Mouse (Mus musculus) hindbrain, postnatal 0 days (tissue): ENCODE results near the gene Amacr. TPM values are rescaled to one million over a fixed set of nuclear protein-coding genes. Genes with fewer than 3 reads are reported as not detected.
"Not testable (repeated sequence)": the region's sequence is repeated elsewhere in the genome, so short reads cannot be mapped to it uniquely, and the experiment has no call there.

Experiments used
- ATAC-seq: fragments of 200-750 bp; cut with Nextera tagmentation; 2 replicates; pipeline ENCODE4 v1.8.0; 2017; ENCODE audit warnings: mild to moderate bottlenecking, moderate TSS enrichment, moderate library complexity
- DNase-seq: peaks from one replicate; pipeline ENCODE4 v3.0.0-alpha.2; 2015; ENCODE audit warnings: low spot score
- H3K27ac ChIP-seq: fragments of 300-500 bp; sonication (generic); 2 replicates; pipeline ENCODE4 v1.5.1; 2014; ENCODE audit warnings: mild to moderate bottlenecking
- H3K27me3 ChIP-seq: fragments of 300-500 bp; sonication (generic); 2 replicates; pipeline ENCODE4 v1.6.1; 2014; ENCODE audit warnings: low read length, mixed read lengths; ENCODE audit not compliant: insufficient read depth
- H3K36me3 ChIP-seq: fragments of 300-500 bp; sonication (generic); 2 replicates; pipeline ENCODE4 v1.6.1; 2014; ENCODE audit warnings: low read length, mixed read lengths; ENCODE audit not compliant: insufficient read depth
- H3K4me1 ChIP-seq: fragments of 300-500 bp; sonication (generic); 2 replicates; pipeline ENCODE4 v1.6.1; 2014; ENCODE audit warnings: antibody characterized with exemption, low read length, mixed read lengths; ENCODE audit not compliant: insufficient read depth
- H3K4me2 ChIP-seq: fragments of 300-500 bp; sonication (generic); 2 replicates; pipeline ENCODE4 v1.6.1; 2014; ENCODE audit warnings: low read depth, mild to moderate bottlenecking, low read length, moderate library complexity, mixed read lengths
- H3K4me3 ChIP-seq: fragments of 300-500 bp; sonication (generic); 2 replicates; pipeline ENCODE4 v1.5.1; 2014; ENCODE audit warnings: low read length
- H3K9ac ChIP-seq: fragments of 300-500 bp; sonication (generic); replicated peaks from 2 replicates; pipeline ENCODE4 v1.6.1; 2014; ENCODE audit warnings: mild to moderate bottlenecking, low read length, moderate library complexity, mixed read lengths
- H3K9me3 ChIP-seq: fragments of 300-500 bp; sonication (generic); 2 replicates; pipeline ENCODE4 v1.6.1; 2016; ENCODE audit warnings: low read length, mixed read lengths
- CTCF ChIP-seq: IDR thresholded peaks from 2 replicates; pipeline ENCODE4 v1.5.1; 2016; ENCODE audit warnings: antibody characterized with exemption, control low read depth, low read depth
- WGBS: fragments of 180-500 bp; shearing (Covaris S2); extraction: QIAGEN DNeasy Blood & Tissue Kit; methylation state at CpG from one replicate; pipeline ENCODE4 v1.1.7; 2014; 5-methylcytosine and 5-hydroxymethylcytosine counted together
- polyA plus RNA-seq: library from polyadenylated mRNA; unstranded; fragments of >200 nt; fragmentation: Nextera tagmentation; extraction: Ambion mirVana; gene quantifications from 2 replicates; pipeline ENCODE4 v1.2.1, GENCODE M21; 2015
- total RNA-seq: library from RNA; depleted of rRNA; stranded (reverse); fragments of >200 nt; gene quantifications from 2 replicates; pipeline ENCODE4 v1.2.3, GENCODE M21; 2014

Amacr gene
- total and polyA plus RNA-seq, 2 experiments from 2014 or later = 8.5 to 11.3 TPM

DNA sequence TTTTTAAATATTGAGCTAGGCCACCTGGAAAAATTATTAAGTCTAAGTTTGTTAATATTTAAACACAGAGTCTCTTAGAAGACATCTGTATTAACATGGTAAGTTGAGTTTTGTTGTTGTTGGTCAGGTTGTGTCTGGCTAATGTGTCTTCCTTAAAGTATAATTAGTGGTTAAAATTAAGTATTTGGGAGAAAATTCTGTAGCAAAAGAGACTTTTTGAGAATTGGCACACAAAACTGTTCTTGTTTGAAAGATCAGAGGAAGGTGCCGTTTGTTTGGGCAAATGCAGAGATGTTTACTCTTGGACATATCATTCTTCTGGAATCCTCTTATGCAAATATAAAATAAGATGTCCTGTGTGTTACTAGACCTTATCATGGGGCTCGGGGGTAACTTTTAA lies 19.0 kb upstream of the Amacr start:
- H3K27ac ChIP-seq = no peak overlapping the region
- DNase-seq (no peak), ATAC-seq (no peak)
- H3K4me2 ChIP-seq = no peak overlapping the region
- no peaks in the 10 kb centered on the region for H3K27me3 ChIP-seq
- TF ChIP-seq CTCF = no peak
- 88% methylated on average over 2 of the region's 2 CpGs for WGBS
- no peaks in the 10 kb centered on the region for H3K9me3 ChIP-seq
- no peaks in the 10 kb centered on the region for H3K4me1 ChIP-seq
- H3K4me3 ChIP-seq = no peak overlapping the region
- no peak overlapping the region for H3K9ac ChIP-seq
- no peaks in the 10 kb centered on the region for H3K36me3 ChIP-seq

- WGBS = 76% methylated on average over 3 of the region's 3 CpGs
- no peak for ATAC-seq
- no peak overlapping the region for H3K27ac ChIP-seq
- no peaks in the 10 kb centered on the region for H3K36me3 ChIP-seq
- no peaks in the 10 kb centered on the region for H3K9me3 ChIP-seq
- TF ChIP-seq CTCF = no peak
- no peaks in the 10 kb centered on the region for H3K27me3 ChIP-seq
- DNase-seq = no peak
- no peaks in the 10 kb centered on the region for H3K4me1 ChIP-seq
- no peak overlapping the region for H3K4me2 ChIP-seq
- no peak overlapping the region for H3K9ac ChIP-seq
- H3K4me3 ChIP-seq = no peak overlapping the region
Measured at GRCm38 (mm10) chr15:10969439-10969838, 12.1 kb upstream of the Amacr start.

GRCm38 (mm10) chr15:10970777-10971176 lies 10.8 kb upstream of the Amacr start:
- no peaks in the 10 kb centered on the region for H3K9me3 ChIP-seq
- H3K4me3 ChIP-seq = no peak overlapping the region
- ATAC-seq (no peak), DNase-seq (no peak)
- no peaks in the 10 kb centered on the region for H3K36me3 ChIP-seq
- no peak for TF ChIP-seq CTCF
- H3K4me1 ChIP-seq = no peaks in the 10 kb centered on the region
- H3K4me2 ChIP-seq = no peak overlapping the region
- no peak overlapping the region for H3K27ac ChIP-seq
- 92% methylated on average over 5 of the region's 5 CpGs for WGBS
- no peak overlapping the region for H3K9ac ChIP-seq
- no peaks in the 10 kb centered on the region for H3K27me3 ChIP-seq

GRCm38 (mm10) chr15:10977151-10977550 lies 4.4 kb upstream of the Amacr start:
- Histone ChIP-seq H3K4me2 (no peak overlapping the region), H3K9ac (no peak overlapping the region), H3K4me3 (no peak overlapping the region), H3K27ac (no peak overlapping the region), H3K27me3 (no peaks in the 10 kb centered on the region), H3K9me3 (no peaks in the 10 kb centered on the region), H3K4me1 (no peaks in the 10 kb centered on the region), H3K36me3 (no peaks in the 10 kb centered on the region)
- TF ChIP-seq CTCF = no peak
- ATAC-seq (no peak), DNase-seq (no peak)

DNA sequence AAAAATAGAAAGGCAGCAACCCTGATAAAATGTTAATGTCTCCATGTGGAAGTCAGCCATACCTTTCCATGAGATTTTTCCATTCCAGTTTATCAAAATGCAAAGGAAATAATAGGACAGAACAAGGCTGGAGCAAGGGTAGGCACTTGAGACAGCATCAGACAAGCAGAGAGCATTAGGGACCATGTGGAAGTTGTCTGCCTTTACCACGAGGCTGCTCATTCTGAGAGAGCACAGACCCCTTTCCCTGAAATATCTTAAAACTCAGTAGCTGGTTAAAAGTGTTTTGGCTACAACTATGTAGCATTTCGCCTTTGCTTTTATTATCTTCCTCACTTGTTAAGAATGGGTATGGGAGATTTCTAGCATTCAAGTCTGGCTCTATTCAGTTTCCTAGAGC lies 844 bp upstream of the Amacr start:
- no peak for TF ChIP-seq CTCF
- Histone ChIP-seq H3K4me2 (peak overlapping the region; percentile 61), H3K27ac (no peak overlapping the region), H3K9me3 (no peaks in the 10 kb centered on the region), H3K27me3 (no peaks in the 10 kb centered on the region), H3K4me3 (no peak overlapping the region; the same call in 1 of the 2 replicates), H3K9ac (no peak overlapping the region), H3K36me3 (no peaks in the 10 kb centered on the region), H3K4me1 (no peaks in the 10 kb centered on the region)
- no peak for ATAC-seq
- 61% methylated on average over 2 of the region's 2 CpGs for WGBS
- DNase-seq = no peak

DNA sequence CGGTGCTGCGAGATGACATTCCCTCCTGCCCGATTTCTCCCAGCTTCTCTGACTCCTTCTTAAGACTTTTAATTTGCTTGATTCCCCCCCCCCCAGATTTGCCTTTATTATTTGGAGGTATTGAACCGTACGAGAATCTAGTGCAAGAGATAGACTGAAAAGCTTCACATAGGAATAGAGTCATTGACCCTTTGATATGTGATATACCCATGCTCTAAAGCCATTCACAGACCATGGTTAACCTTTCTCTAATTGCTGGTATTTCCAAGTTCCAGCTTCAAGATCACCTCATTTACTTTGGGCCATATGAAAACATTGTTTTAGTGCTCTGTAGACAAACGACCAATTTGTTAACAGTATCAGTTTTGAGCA lies 494 bp downstream of the Amacr start:
- H3K36me3 ChIP-seq = no peaks in the 10 kb centered on the region
- DNase-seq (no peak), ATAC-seq (peak; percentile 31; the same call in 1 of the 2 replicates)
- peak overlapping the region; percentile 92 for H3K27ac ChIP-seq
- H3K9me3 ChIP-seq = no peaks in the 10 kb centered on the region
- peak overlapping the region; percentile 61 for H3K4me2 ChIP-seq
- 7% methylated on average over 6 of the region's 6 CpGs for WGBS
- H3K4me3 ChIP-seq = peak overlapping the region; percentile 68
- H3K27me3 ChIP-seq = no peaks in the 10 kb centered on the region
- peak overlapping the region; percentile 64 for H3K9ac ChIP-seq
- H3K4me1 ChIP-seq = no peaks in the 10 kb centered on the region
- no peak for TF ChIP-seq CTCF

GRCm38 (mm10) chr15:10985756-10986155 lies 4.2 kb downstream of the Amacr start:
- DNase-seq (no peak), ATAC-seq (no peak)
- Histone ChIP-seq H3K4me3 (no peak overlapping the region), H3K36me3 (peaks cover 4% of the 10 kb centered on the region), H3K4me1 (no peaks in the 10 kb centered on the region), H3K27ac (no peak overlapping the region), H3K27me3 (no peaks in the 10 kb centered on the region), H3K9ac (no peak overlapping the region), H3K4me2 (no peak overlapping the region), H3K9me3 (no peaks in the 10 kb centered on the region)
- WGBS = 82% methylated on average over 6 of the region's 6 CpGs
- TF ChIP-seq CTCF = no peak

- DNase-seq, ATAC-seq, H3K4me3 ChIP-seq: not testable (repeated sequence)
Measured at GRCm38 (mm10) chr15:10986477-10986876, 4.9 kb downstream of the Amacr start.

More at GRCm38 (mm10) chr15:10986477-10986876, 4.9 kb downstream of the Amacr start:
- H3K4me2 ChIP-seq, H3K27ac ChIP-seq, H3K9ac ChIP-seq, H3K36me3 ChIP-seq, H3K4me1 ChIP-seq, H3K9me3 ChIP-seq, H3K27me3 ChIP-seq: not testable (repeated sequence)
- WGBS = 54% methylated on average over 2 of the region's 2 CpGs
